Mouse (Mus musculus) ES-E14 (cell line): ENCODE data around the gene Slc10a1. TPM values are rescaled to one million over a fixed set of nuclear protein-coding genes. Genes with fewer than 3 reads are reported as not detected.

Source experiments
- DNase-seq: peaks from one replicate; pipeline ENCODE4 v3.0.0-alpha.2; 2013; ENCODE audit warnings: low read depth, low spot score
- H3K27ac ChIP-seq: 2 replicates; pipeline ENCODE4 v1.5.1; 2012; ENCODE audit warnings: low read depth, mild to moderate bottlenecking, low read length, moderate library complexity, mixed read lengths; ENCODE audit not compliant: poor library complexity, insufficient read depth, severe bottlenecking
- H3K36me3 ChIP-seq: 2 replicates; pipeline ENCODE4 v1.6.1; 2012; ENCODE audit warnings: mild to moderate bottlenecking, low read length, moderate library complexity, mixed read lengths; ENCODE audit not compliant: control insufficient read depth, poor library complexity, insufficient read depth, severe bottlenecking
- H3K4me1 ChIP-seq, 2 experiments: fragments of 150-350 bp in 1 of 2; sonication (generic) in 1 of 2; 2 replicates each; pipeline ENCODE4 v1.6.1; 2012; ENCODE audit warnings: low read length in 2 of 2, mild to moderate bottlenecking in 1 of 2, mixed read lengths in 1 of 2; ENCODE audit not compliant: control insufficient read depth in 2 of 2, insufficient read depth in 2 of 2, poor library complexity in 1 of 2
- H3K4me3 ChIP-seq, 2 experiments: fragments of 150-350 bp in 1 of 2; sonication (generic) in 1 of 2; 2 replicates each; pipeline ENCODE4 v1.5.1; 2012; ENCODE audit warnings: low read length in 2 of 2, low read depth in 1 of 2, mild to moderate bottlenecking in 1 of 2, mixed read lengths in 1 of 2; ENCODE audit not compliant: insufficient read depth in 1 of 2, poor library complexity in 1 of 2, severe bottlenecking in 1 of 2
- H3K9ac ChIP-seq: 2 replicates; pipeline ENCODE4 v1.6.1; 2012; ENCODE audit warnings: low read depth, mild to moderate bottlenecking, low read length, mixed read lengths; ENCODE audit not compliant: poor library complexity, insufficient read depth, severe bottlenecking
- H3K9me3 ChIP-seq: fragments of 150-350 bp; sonication (generic); 2 replicates; pipeline ENCODE4 v1.6.1; 2012; ENCODE audit warnings: low read depth, mild to moderate bottlenecking, low read length; ENCODE audit not compliant: control insufficient read depth, insufficient read depth
- CHD2 ChIP-seq: IDR thresholded peaks from 2 replicates; pipeline ENCODE4 v1.6.1; 2014; ENCODE audit warnings: mild to moderate bottlenecking, low read depth, low read length, inconsistent platforms
- HCFC1 ChIP-seq: IDR thresholded peaks from 2 replicates; pipeline ENCODE4 v1.6.1; 2012; ENCODE audit warnings: low read length, inconsistent platforms, borderline replicate concordance; ENCODE audit not compliant: insufficient read depth
- MAFK ChIP-seq: IDR thresholded peaks from 2 replicates; pipeline ENCODE4 v1.6.1; 2014; ENCODE audit warnings: mild to moderate bottlenecking, low read depth, low read length, inconsistent platforms; ENCODE audit not compliant: insufficient read depth
- ZC3H11A ChIP-seq: IDR thresholded peaks from 2 replicates; pipeline ENCODE4 v1.6.1; 2012; ENCODE audit warnings: low read depth, mild to moderate bottlenecking, inconsistent platforms, low read length, borderline replicate concordance
- ZNF384 ChIP-seq: IDR thresholded peaks from 2 replicates; pipeline ENCODE4 v1.6.1; 2012; ENCODE audit warnings: low read depth, low read length, inconsistent platforms
- in situ Hi-C, 2 experiments: fragments of 600-800 bp; cut with MboI; formaldehyde crosslinking; loops; one replicate each; pipeline ENCODE4 v1.15.1; 2025; ENCODE audit warnings: low sequenced_read_pairs in 2 of 2, inconsistent platforms in 1 of 2; ENCODE audit not compliant: unreplicated experiment in 2 of 2
- total RNA-seq: library from RNA; depleted of rRNA; stranded (reverse); fragments of 300-350 nt; gene quantifications from 2 replicates; pipeline ENCODE4 v1.2.3, GENCODE M21; 2012

Slc10a1 gene
- total RNA-seq, 1 experiment: 0.54 TPM

- TF ChIP-seq CHD2: no peak
- TF ChIP-seq ZC3H11A: peak; percentile 99
- no peak for TF ChIP-seq ZNF384
- TF ChIP-seq HCFC1: no peak
- no peak for TF ChIP-seq MAFK
- H3K9ac ChIP-seq: no peak overlapping the region
- H3K27ac ChIP-seq: no peak overlapping the region
- H3K4me3 ChIP-seq: no peak overlapping the region
- DNase-seq: peak; percentile 68
- no peaks in the 10 kb centered on the region for H3K4me1 ChIP-seq
- in situ Hi-C loops: loop anchor here (10.0 to 25.0 kb wide), 3 partner anchors 202 to 422 kb away; partner anchors contain the start of gene Gm4787 (in 1 of the 2)
- H3K9me3 ChIP-seq: no peaks in the 10 kb centered on the region
- H3K36me3 ChIP-seq: no peaks in the 10 kb centered on the region
Observed at GRCm38 (mm10) chr12:80982326-80982725, 13.8 kb upstream of the Slc10a1 start.

- H3K27ac ChIP-seq: no peak overlapping the region
- DNase-seq: no peak
- in situ Hi-C loops: loop anchor here in 1 of 2 experiments (25.0 kb wide), 1 partner anchor 411 kb away; the partner anchor contains the start of gene Gm4787
- H3K36me3 ChIP-seq: no peaks in the 10 kb centered on the region
- no peaks in the 10 kb centered on the region for H3K4me1 ChIP-seq
- TF ChIP-seq MAFK (no peak), HCFC1 (no peak), CHD2 (no peak), ZNF384 (no peak), ZC3H11A (no peak)
- no peaks in the 10 kb centered on the region for H3K9me3 ChIP-seq
- H3K9ac ChIP-seq: no peak overlapping the region
- no peak overlapping the region for H3K4me3 ChIP-seq
Observed at GRCm38 (mm10) chr12:80975939-80976671, 7.6 kb upstream of the Slc10a1 start.

GRCm38 (mm10) chr12:80971756-80972155 is 3.3 kb upstream of the Slc10a1 start:
- in situ Hi-C loops: no loop called here
- H3K36me3 ChIP-seq: no peaks in the 10 kb centered on the region
- H3K9me3 ChIP-seq: no peaks in the 10 kb centered on the region
- no peak overlapping the region for H3K27ac ChIP-seq
- TF ChIP-seq CHD2: no peak
- no peak for TF ChIP-seq MAFK
- no peak overlapping the region for H3K9ac ChIP-seq
- DNase-seq: no peak
- H3K4me1 ChIP-seq: no peaks in the 10 kb centered on the region
- H3K4me3 ChIP-seq: no peak overlapping the region

DNA sequence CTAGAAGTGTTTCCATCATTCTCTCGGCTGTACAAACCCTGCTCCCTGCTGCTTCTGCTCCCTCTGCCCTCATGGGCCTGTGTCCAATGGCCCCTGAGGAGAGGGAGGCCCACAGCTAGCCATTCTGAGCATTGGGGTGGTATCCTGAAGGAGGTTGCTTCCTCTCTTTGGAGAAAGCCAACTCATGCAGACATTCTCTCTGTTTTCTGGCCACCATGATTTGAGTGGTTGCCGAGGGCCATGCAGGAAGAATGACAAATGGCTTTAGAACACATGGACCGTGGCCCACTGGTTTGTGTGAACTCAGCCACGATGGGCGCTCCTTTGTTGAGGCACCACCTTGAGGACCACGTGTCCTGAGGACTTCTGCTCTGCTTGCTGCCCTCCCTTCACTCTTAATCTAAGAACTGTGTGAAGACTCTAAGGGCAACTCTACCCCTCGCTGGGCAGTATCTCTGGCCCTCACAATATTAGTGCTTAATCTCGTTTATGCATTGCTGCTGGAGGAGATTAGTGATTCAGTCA is 1.7 kb upstream of the Slc10a1 start:
- no peak for DNase-seq
- Histone ChIP-seq H3K27ac (no peak overlapping the region), H3K9me3 (no peaks in the 10 kb centered on the region), H3K4me1 (no peaks in the 10 kb centered on the region), H3K36me3 (no peaks in the 10 kb centered on the region), H3K9ac (no peak overlapping the region), H3K4me3 (no peak overlapping the region)
- TF ChIP-seq CHD2: no peak
- no peak for TF ChIP-seq ZC3H11A
- TF ChIP-seq ZNF384: no peak
- TF ChIP-seq HCFC1: no peak
- TF ChIP-seq MAFK: no peak
- in situ Hi-C loops: no loop called here
